Mouse (Mus musculus): ENCODE measurements around the gene Nsd2. TPM values are rescaled to one million over a fixed set of nuclear protein-coding genes. Genes with fewer than 3 reads are reported as not detected.
"Not testable (repeated sequence)": the region's sequence is repeated elsewhere in the genome, so short reads cannot be mapped to it uniquely, and the experiment has no call there.

The Nsd2 gene
- polyA plus RNA-seq, 1 experiment from 2014 or later, result 77.6 TPM

DNA sequence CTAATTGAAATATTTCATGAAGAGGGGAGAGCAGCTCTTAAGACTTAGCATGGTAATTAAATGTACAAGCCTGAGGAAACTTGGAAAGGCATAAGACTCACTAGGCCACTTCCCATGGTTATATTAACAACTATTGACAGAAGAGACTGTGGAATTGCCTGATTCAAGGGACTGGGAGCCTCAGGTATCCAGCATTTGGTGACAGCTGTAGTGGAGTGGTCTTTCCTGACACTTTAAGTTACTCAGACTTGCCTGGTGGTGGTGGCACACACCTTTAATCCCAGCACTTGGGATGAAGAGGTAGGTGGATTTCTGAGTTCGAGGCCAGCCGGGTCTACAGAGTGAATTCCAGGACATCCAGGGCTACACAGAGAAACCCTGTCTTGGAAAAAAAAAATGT lies 116.7 kb downstream of the Nsd2 start:
- H3K27me3 ChIP-seq, result no peaks in the 10 kb centered on the region
- WGBS, result 97% methylated on average over 2 of the region's 2 CpGs
- peaks cover 28% of the 10 kb centered on the region for H3K4me1 ChIP-seq (replicated peaks)
- no peak for ATAC-seq (ENCODE audit: low FRiP score)
- peaks cover 7% of the 10 kb centered on the region; the same call in 1 of the 2 replicates for H3K9me3 ChIP-seq
- H3K4me3 ChIP-seq, result peak overlapping the region; percentile 87
- H3K9ac ChIP-seq, result peak overlapping the region; percentile 67; the same call in 1 of the 2 replicates
- H3K27ac ChIP-seq, result no peak overlapping the region
- peak overlapping the region; percentile 64 for H3K4me2 ChIP-seq
- H3K36me3 ChIP-seq, result peaks cover 10% of the 10 kb centered on the region

DNA sequence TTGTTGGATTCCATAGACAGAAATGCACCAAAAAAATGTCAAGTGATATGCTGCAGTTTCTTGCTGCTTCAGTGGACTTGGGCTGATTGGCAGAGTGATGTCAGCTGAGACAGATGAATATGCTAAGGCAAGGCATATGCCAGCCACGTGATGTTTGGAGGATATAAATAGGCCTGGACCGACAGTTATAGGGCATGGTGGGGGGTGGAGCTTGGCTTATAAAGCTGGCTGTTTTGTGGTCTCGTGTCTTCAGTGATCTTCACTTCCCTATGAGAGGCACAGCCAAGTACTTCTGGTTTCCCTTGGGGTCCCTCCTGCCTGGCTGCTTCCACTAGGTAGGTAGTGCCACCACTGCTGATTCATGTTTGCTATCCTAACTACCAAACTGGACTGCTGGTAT lies 117.9 kb downstream of the Nsd2 start:
- H3K4me1 ChIP-seq (replicated peaks), result peaks cover 26% of the 10 kb centered on the region
- H3K36me3 ChIP-seq, result peaks cover 7% of the 10 kb centered on the region
- H3K9me3 ChIP-seq, result peaks cover 8% of the 10 kb centered on the region; the same call in 1 of the 2 replicates
- ATAC-seq (ENCODE audit: low FRiP score), result no peak
- WGBS, result 99% methylated on average over 3 of the region's 3 CpGs
- H3K4me3 ChIP-seq, result no peak overlapping the region
- no peaks in the 10 kb centered on the region for H3K27me3 ChIP-seq
- H3K9ac ChIP-seq, result no peak overlapping the region
- H3K27ac ChIP-seq, result no peak overlapping the region
- no peak overlapping the region for H3K4me2 ChIP-seq

DNA sequence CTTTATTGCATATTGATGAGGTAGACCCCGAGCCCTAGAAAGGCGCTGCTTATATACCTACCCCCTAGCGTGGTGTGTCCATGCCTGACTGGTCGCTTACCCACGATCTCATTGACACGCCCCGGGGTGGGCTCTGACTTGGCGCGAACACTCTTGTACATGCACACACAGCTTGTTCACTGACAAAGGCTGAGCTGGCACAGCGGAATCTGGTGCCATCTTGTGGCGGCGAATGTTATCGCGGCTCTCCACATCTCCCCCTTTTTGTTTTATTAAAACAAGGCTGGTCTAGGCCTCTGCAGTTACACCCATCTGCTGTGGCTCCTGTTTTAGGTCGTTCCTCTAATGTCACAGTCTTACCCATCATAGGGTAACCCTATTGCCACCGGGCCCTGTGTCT lies 126.5 kb downstream of the Nsd2 start:
- not testable (repeated sequence) for H3K27me3 ChIP-seq; H3K27ac ChIP-seq; ATAC-seq (ENCODE audit: low FRiP score); H3K4me3 ChIP-seq; H3K4me2 ChIP-seq; H3K9ac ChIP-seq; H3K4me1 ChIP-seq (replicated peaks)
- H3K9me3 ChIP-seq, result peaks cover 17% of the 10 kb centered on the region
- peaks cover 17% of the 10 kb centered on the region for H3K36me3 ChIP-seq
- WGBS, result 86% methylated on average over 16 of the region's 16 CpGs

Small RNA genes lying within 50 kb of the gene (microRNA-seq; reads per million reads assigned to microRNA genes)
- not detected for gene Mir7024

Other genes starting within 250 kb of the Nsd2 start
- 35.8 and 37.2 TPM in 2 replicates for gene Fam53a, start 191.1 kb upstream of the Nsd2 start, polyA plus RNA-seq (2015; fragmentation: Nextera tagmentation; extraction: Ambion mirVana)
- 0.86 and 0.87 TPM in 2 replicates for gene Gm9903, start 190.8 kb upstream of the Nsd2 start, polyA plus RNA-seq (2015; fragmentation: Nextera tagmentation; extraction: Ambion mirVana)
- gene Slbp, start 168.2 kb upstream of the Nsd2 start, polyA plus RNA-seq (2015; fragmentation: Nextera tagmentation; extraction: Ambion mirVana), result 126 and 130 TPM in 2 replicates
- 48.8 and 57.0 TPM in 2 replicates for gene Tacc3, start 162.6 kb upstream of the Nsd2 start, polyA plus RNA-seq (2015; fragmentation: Nextera tagmentation; extraction: Ambion mirVana)
- gene Tmem129, start 162.3 kb upstream of the Nsd2 start, polyA plus RNA-seq (2015; fragmentation: Nextera tagmentation; extraction: Ambion mirVana), result 28.2 and 28.7 TPM in 2 replicates
- 41.1 and 45.7 TPM in 2 replicates for gene Fgfr3, start 99.1 kb upstream of the Nsd2 start, polyA plus RNA-seq (2015; fragmentation: Nextera tagmentation; extraction: Ambion mirVana)
- 58.0 and 58.5 TPM in 2 replicates for gene Letm1, start 37.9 kb upstream of the Nsd2 start, polyA plus RNA-seq (2015; fragmentation: Nextera tagmentation; extraction: Ambion mirVana)
- 41.8 and 44.3 TPM in 2 replicates for gene Nelfa, start 115.7 kb downstream of the Nsd2 start, polyA plus RNA-seq (2015; fragmentation: Nextera tagmentation; extraction: Ambion mirVana)
- 589 and 607 TPM in 2 replicates for gene Gm1673, start 162.7 kb downstream of the Nsd2 start, polyA plus RNA-seq (2015; fragmentation: Nextera tagmentation; extraction: Ambion mirVana)
- gene Nat8l, start 175.3 kb downstream of the Nsd2 start, polyA plus RNA-seq (2015; fragmentation: Nextera tagmentation; extraction: Ambion mirVana), result 3.9 and 4.2 TPM in 2 replicates

Data from hindbrain, embryonic 13.5 days (tissue).